Mouse (Mus musculus): ENCODE data around the gene Arl15. TPM values are rescaled to one million over a fixed set of nuclear protein-coding genes. Genes with fewer than 3 reads are reported as not detected.

Arl15 gene
- 32.6 and 37.8 TPM in 2 replicates for total RNA-seq (2014; rRNA removed)
- polyA plus RNA-seq (2015; fragmentation: Nextera tagmentation; extraction: Ambion mirVana) = 12.6 and 13.6 TPM in 2 replicates

DNA sequence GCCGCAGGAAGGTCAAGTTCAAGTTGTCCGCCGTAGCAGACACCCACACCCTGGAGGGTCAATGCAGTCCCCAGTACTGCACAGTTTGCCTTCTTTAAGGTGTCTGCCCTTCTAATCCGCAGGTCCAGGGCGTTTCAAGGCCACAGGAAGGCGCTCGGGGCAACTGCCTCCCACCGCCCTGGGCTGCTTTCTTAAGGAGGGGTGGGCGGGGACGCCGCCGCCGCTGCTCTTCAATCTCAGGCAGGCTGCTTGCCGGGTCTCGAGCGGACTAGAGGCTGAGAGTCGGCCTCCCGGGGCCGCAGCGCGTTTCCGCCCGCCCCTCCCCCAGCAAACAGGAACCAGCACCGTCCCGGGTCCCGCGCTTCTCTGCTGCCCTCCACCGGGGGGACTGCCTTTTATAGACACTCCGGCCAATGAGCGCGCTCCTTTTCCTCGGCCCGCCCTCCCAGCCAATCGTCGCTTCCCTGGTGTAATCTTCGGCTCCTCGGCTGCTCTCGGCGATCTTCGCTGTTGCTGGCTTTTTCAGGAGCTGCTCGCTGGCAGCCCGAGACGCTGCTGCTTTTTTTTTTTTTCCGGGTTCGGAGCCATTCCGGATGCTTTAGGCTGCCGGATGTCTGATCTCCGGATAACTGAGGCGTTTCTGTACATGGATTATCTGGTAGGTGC lies at the start of gene Arl15:
Gene Arl15 (plus strand): TSS at position 467 of the 666 bp plus-strand sequence.
- DNase-seq (ENCODE audit: low spot score) (peak; percentile 98), ATAC-seq (peak; percentile 99)
- WGBS = under 1% methylated on average over 48 of the region's 49 CpGs
- peak; percentile 76 for TF ChIP-seq CTCF (IDR thresholded peaks at IDR 0.05; ENCODE audit: low read depth)
- Histone ChIP-seq H3K4me3 (ENCODE audit: low read length) (peak within 1 kb of the TSS; percentile 86), H3K9me3 (ENCODE audit: low read length) (no peaks in the 10 kb centered on the region), H3K4me1 (ENCODE audit: insufficient read depth, low read length) (no peaks in the 10 kb centered on the region), H3K36me3 (ENCODE audit: insufficient read depth, low read length) (no peaks in the 10 kb centered on the region), H3K9ac (replicated peaks; ENCODE audit: low read length) (peak within 1 kb of the TSS; percentile 88), H3K4me2 (ENCODE audit: low read depth, low read length) (peak within 1 kb of the TSS; percentile 79), H3K27me3 (ENCODE audit: insufficient read depth, low read length) (no peaks in the 10 kb centered on the region), H3K27ac (peak within 1 kb of the TSS; percentile 79)

- Histone ChIP-seq H3K4me3 (ENCODE audit: low read length) (no peak overlapping the region), H3K4me1 (ENCODE audit: insufficient read depth, low read length) (no peaks in the 10 kb centered on the region), H3K27me3 (ENCODE audit: insufficient read depth, low read length) (no peaks in the 10 kb centered on the region), H3K27ac (no peak overlapping the region), H3K4me2 (ENCODE audit: low read depth, low read length) (no peak overlapping the region), H3K9me3 (ENCODE audit: low read length) (no peaks in the 10 kb centered on the region), H3K9ac (replicated peaks; ENCODE audit: low read length) (no peak overlapping the region), H3K36me3 (ENCODE audit: insufficient read depth, low read length) (no peaks in the 10 kb centered on the region)
- DNase-seq (ENCODE audit: low spot score) (no peak), ATAC-seq (no peak)
- no peak for TF ChIP-seq CTCF (IDR thresholded peaks at IDR 0.05; ENCODE audit: low read depth)
- WGBS = 50% methylated on average over 2 of the region's 2 CpGs
Observed at GRCm38 (mm10) chr13:113745301-113745700, 49.0 kb upstream of the Arl15 start.

GRCm38 (mm10) chr13:113750766-113751165 lies 43.5 kb upstream of the Arl15 start:
- H3K9ac ChIP-seq (replicated peaks; ENCODE audit: low read length) = no peak overlapping the region
- no peak for TF ChIP-seq CTCF (IDR thresholded peaks at IDR 0.05; ENCODE audit: low read depth)
- H3K4me1 ChIP-seq (ENCODE audit: insufficient read depth, low read length) = no peaks in the 10 kb centered on the region
- DNase-seq (ENCODE audit: low spot score) (no peak), ATAC-seq (no peak)
- no peak overlapping the region for H3K27ac ChIP-seq
- H3K4me2 ChIP-seq (ENCODE audit: low read depth, low read length) = no peak overlapping the region
- H3K9me3 ChIP-seq (ENCODE audit: low read length) = no peaks in the 10 kb centered on the region
- no peaks in the 10 kb centered on the region for H3K27me3 ChIP-seq (ENCODE audit: insufficient read depth, low read length)
- no peaks in the 10 kb centered on the region for H3K36me3 ChIP-seq (ENCODE audit: insufficient read depth, low read length)
- 57% methylated on average over 5 of the region's 5 CpGs for WGBS
- H3K4me3 ChIP-seq (ENCODE audit: low read length) = no peak overlapping the region

GRCm38 (mm10) chr13:113754731-113755689 lies 39.3 kb upstream of the Arl15 start:
- no peak overlapping the region for H3K4me3 ChIP-seq (ENCODE audit: low read length)
- 71% methylated on average over 9 of the region's 9 CpGs for WGBS
- no peak overlapping the region for H3K4me2 ChIP-seq (ENCODE audit: low read depth, low read length)
- H3K36me3 ChIP-seq (ENCODE audit: insufficient read depth, low read length) = no peaks in the 10 kb centered on the region
- no peaks in the 10 kb centered on the region for H3K9me3 ChIP-seq (ENCODE audit: low read length)
- ATAC-seq = no peak
- H3K4me1 ChIP-seq (ENCODE audit: insufficient read depth, low read length) = no peaks in the 10 kb centered on the region
- H3K9ac ChIP-seq (replicated peaks; ENCODE audit: low read length) = no peak overlapping the region
- no peak for DNase-seq (ENCODE audit: low spot score)
- no peak overlapping the region for H3K27ac ChIP-seq
- H3K27me3 ChIP-seq (ENCODE audit: insufficient read depth, low read length) = no peaks in the 10 kb centered on the region
- TF ChIP-seq CTCF (IDR thresholded peaks at IDR 0.05; ENCODE audit: low read depth) = no peak

- ATAC-seq (no peak), DNase-seq (ENCODE audit: low spot score) (no peak)
- Histone ChIP-seq H3K27ac (no peak overlapping the region), H3K4me1 (ENCODE audit: insufficient read depth, low read length) (no peaks in the 10 kb centered on the region), H3K4me2 (ENCODE audit: low read depth, low read length) (no peak overlapping the region), H3K9ac (replicated peaks; ENCODE audit: low read length) (no peak overlapping the region), H3K27me3 (ENCODE audit: insufficient read depth, low read length) (no peaks in the 10 kb centered on the region), H3K36me3 (ENCODE audit: insufficient read depth, low read length) (no peaks in the 10 kb centered on the region), H3K9me3 (ENCODE audit: low read length) (no peaks in the 10 kb centered on the region), H3K4me3 (ENCODE audit: low read length) (no peak overlapping the region)
- TF ChIP-seq CTCF (IDR thresholded peaks at IDR 0.05; ENCODE audit: low read depth) = no peak
- WGBS = 41% methylated on average over 6 of the region's 6 CpGs
Observed at GRCm38 (mm10) chr13:113755779-113756178, 38.5 kb upstream of the Arl15 start.

DNA sequence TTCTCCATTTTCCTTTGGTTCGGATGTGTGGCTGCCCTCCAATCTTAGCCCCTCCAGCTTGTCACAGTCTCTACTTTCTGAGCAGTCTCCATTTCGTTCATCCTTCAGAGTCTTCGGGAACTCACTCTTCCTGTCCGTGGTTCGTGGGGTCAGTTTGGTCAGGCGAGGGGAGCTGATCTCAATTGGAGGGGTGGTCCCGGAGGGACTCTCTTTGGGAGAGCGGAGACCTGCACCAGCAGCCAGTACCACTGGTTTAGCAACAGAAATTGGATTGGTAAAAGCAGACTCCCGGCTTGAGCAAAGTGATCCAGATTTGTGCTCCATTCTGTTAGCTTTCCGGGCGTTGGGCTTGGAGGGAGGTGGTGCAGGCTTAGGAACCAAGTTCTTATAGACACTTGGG lies 32.6 kb upstream of the Arl15 start:
- no peak overlapping the region for H3K4me2 ChIP-seq (ENCODE audit: low read depth, low read length)
- no peak overlapping the region for H3K27ac ChIP-seq
- no peak for TF ChIP-seq CTCF (IDR thresholded peaks at IDR 0.05; ENCODE audit: low read depth)
- ATAC-seq = no peak
- no peaks in the 10 kb centered on the region for H3K9me3 ChIP-seq (ENCODE audit: low read length)
- WGBS = 95% methylated on average over 11 of the region's 11 CpGs
- no peak overlapping the region for H3K9ac ChIP-seq (replicated peaks; ENCODE audit: low read length)
- H3K27me3 ChIP-seq (ENCODE audit: insufficient read depth, low read length) = no peaks in the 10 kb centered on the region
- H3K36me3 ChIP-seq (ENCODE audit: insufficient read depth, low read length) = no peaks in the 10 kb centered on the region
- H3K4me3 ChIP-seq (ENCODE audit: low read length) = no peak overlapping the region
- no peaks in the 10 kb centered on the region for H3K4me1 ChIP-seq (ENCODE audit: insufficient read depth, low read length)
- DNase-seq (ENCODE audit: low spot score) = no peak

Measured in hindbrain, postnatal 0 days (tissue).